Mouse (Mus musculus) heart, embryonic 10.5 days (tissue): ENCODE data around the gene Gm11146. TPM values are rescaled to one million over a fixed set of nuclear protein-coding genes. Genes with fewer than 3 reads are reported as not detected.

Source experiments
- DNase-seq: peaks from one replicate; pipeline ENCODE4 v3.0.0-alpha.2; 2017; ENCODE audit warnings: low spot score
- H3K27ac ChIP-seq: fragments of 300-500 bp; sonication (generic); 2 replicates; pipeline ENCODE4 v1.5.1; 2016; ENCODE audit warnings: mild to moderate bottlenecking
- H3K27me3 ChIP-seq: fragments of 300-500 bp; sonication (generic); 2 replicates; pipeline ENCODE4 v1.6.1; 2016; ENCODE audit warnings: mild to moderate bottlenecking; ENCODE audit not compliant: poor library complexity, insufficient read depth, severe bottlenecking
- H3K36me3 ChIP-seq: fragments of 300-500 bp; sonication (generic); 2 replicates; pipeline ENCODE4 v1.6.1; 2016; ENCODE audit warnings: mild to moderate bottlenecking, moderate library complexity
- H3K4me1 ChIP-seq: fragments of 300-500 bp; sonication (generic); 2 replicates; pipeline ENCODE4 v1.6.1; 2016; ENCODE audit warnings: mild to moderate bottlenecking
- H3K4me3 ChIP-seq: fragments of 300-500 bp; sonication (generic); 2 replicates; pipeline ENCODE4 v1.5.1; 2016; ENCODE audit warnings: mild to moderate bottlenecking, moderate library complexity
- H3K9me3 ChIP-seq: fragments of 300-500 bp; sonication (generic); 2 replicates; pipeline ENCODE4 v1.6.1; 2016; ENCODE audit warnings: mild to moderate bottlenecking, moderate library complexity
- WGBS: fragments of 180-500 bp; shearing (Covaris S2); methylation state at CpG from one replicate; pipeline ENCODE4 v1.1.7; 2016; 5-methylcytosine and 5-hydroxymethylcytosine counted together
- polyA plus RNA-seq: library from polyadenylated mRNA; unstranded; fragments of >200 nt; fragmentation: Nextera tagmentation; extraction: Ambion mirVana; gene quantifications from 2 replicates; pipeline ENCODE4 v1.2.1, GENCODE M21; 2016

Gm11146 gene
- polyA plus RNA-seq, 1 experiment from 2014 or later, result not detected

- H3K4me1 ChIP-seq, result peaks cover 5% of the 10 kb centered on the region; the same call in 1 of the 2 replicates
- H3K27ac ChIP-seq, result no peak overlapping the region
- no peak overlapping the region for H3K4me3 ChIP-seq
- 89% methylated on average over 5 of the region's 5 CpGs for WGBS
- DNase-seq, result no peak
- peaks cover 6% of the 10 kb centered on the region; the same call in 1 of the 2 replicates for H3K36me3 ChIP-seq
- no peaks in the 10 kb centered on the region for H3K27me3 ChIP-seq
- H3K9me3 ChIP-seq, result no peaks in the 10 kb centered on the region
These were observed 5.3 kb downstream of the Gm11146 start for GRCm38 (mm10) chr16:77596556-77596955.

GRCm38 (mm10) chr16:77595661-77596060, 6.2 kb downstream of the Gm11146 start:
- Histone ChIP-seq H3K27ac (no peak overlapping the region), H3K36me3 (peaks cover 6% of the 10 kb centered on the region; the same call in 1 of the 2 replicates), H3K9me3 (no peaks in the 10 kb centered on the region), H3K27me3 (no peaks in the 10 kb centered on the region), H3K4me1 (peaks cover 5% of the 10 kb centered on the region; the same call in 1 of the 2 replicates), H3K4me3 (no peak overlapping the region)
- DNase-seq, result no peak
- WGBS, result 89% methylated on average over 7 of the region's 7 CpGs

- H3K4me3 ChIP-seq, result no peak overlapping the region
- H3K27ac ChIP-seq, result no peak overlapping the region
- no peaks in the 10 kb centered on the region for H3K9me3 ChIP-seq
- H3K4me1 ChIP-seq, result peaks cover 5% of the 10 kb centered on the region; the same call in 1 of the 2 replicates
- peaks cover 5% of the 10 kb centered on the region; the same call in 1 of the 2 replicates for H3K36me3 ChIP-seq
- 75% methylated on average over 13 of the region's 13 CpGs for WGBS
- H3K27me3 ChIP-seq, result no peaks in the 10 kb centered on the region
- no peak for DNase-seq
These were observed 7.3 kb downstream of the Gm11146 start for GRCm38 (mm10) chr16:77594553-77594952.

DNA sequence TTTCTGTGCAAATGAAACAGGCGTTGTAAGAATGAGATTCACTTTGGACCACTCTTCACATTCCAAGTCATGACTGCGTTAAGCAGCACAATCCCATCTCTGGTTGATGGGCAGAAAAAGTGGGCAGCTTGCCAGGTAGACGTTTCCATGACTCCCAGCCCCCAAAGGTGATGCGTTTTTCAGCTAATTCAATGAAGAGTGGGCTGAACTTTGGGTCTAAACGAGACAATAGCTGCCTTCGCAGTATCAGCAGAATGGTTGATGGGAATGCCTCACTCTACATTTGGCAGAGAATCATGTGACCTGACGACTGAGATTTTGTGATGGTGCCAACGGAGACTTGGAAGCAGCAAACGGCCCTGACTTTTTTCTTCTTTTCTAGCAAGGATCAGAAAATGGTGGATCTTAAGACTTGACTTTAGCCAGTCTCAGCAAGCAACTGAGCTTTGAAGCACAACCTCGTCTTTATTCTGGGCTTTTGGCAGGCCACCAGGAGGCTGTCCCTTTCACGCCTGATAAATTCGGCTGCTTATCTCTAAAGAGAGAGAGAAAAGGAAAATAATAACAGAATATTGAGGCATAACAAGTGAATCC, 8.0 kb downstream of the Gm11146 start:
- no peak overlapping the region for H3K27ac ChIP-seq
- H3K36me3 ChIP-seq, result 0 out of 2 replicates have a peak, but pooled peaks cover 3% of the 10 kb centered on the region
- H3K27me3 ChIP-seq, result no peaks in the 10 kb centered on the region
- peaks cover 5% of the 10 kb centered on the region; the same call in 1 of the 2 replicates for H3K4me1 ChIP-seq
- DNase-seq, result no peak
- WGBS, result 49% methylated on average over 12 of the region's 12 CpGs
- H3K4me3 ChIP-seq, result no peak overlapping the region
- no peaks in the 10 kb centered on the region for H3K9me3 ChIP-seq

GRCm38 (mm10) chr16:77592986-77593385, 8.9 kb downstream of the Gm11146 start:
- no peaks in the 10 kb centered on the region for H3K27me3 ChIP-seq
- 0 out of 2 replicates have a peak, but pooled peaks cover 3% of the 10 kb centered on the region for H3K36me3 ChIP-seq
- peaks cover 5% of the 10 kb centered on the region; the same call in 1 of the 2 replicates for H3K4me1 ChIP-seq
- WGBS, result 84% methylated on average over 3 of the region's 3 CpGs
- H3K4me3 ChIP-seq, result no peak overlapping the region
- no peak for DNase-seq
- no peak overlapping the region for H3K27ac ChIP-seq
- H3K9me3 ChIP-seq, result no peaks in the 10 kb centered on the region

GRCm38 (mm10) chr16:77573036-77573435, 28.9 kb downstream of the Gm11146 start:
- 84% methylated on average over 5 of the region's 5 CpGs for WGBS
- Histone ChIP-seq H3K4me3 (no peak overlapping the region), H3K36me3 (peaks cover 4% of the 10 kb centered on the region; the same call in 1 of the 2 replicates), H3K4me1 (no peaks in the 10 kb centered on the region), H3K27ac (no peak overlapping the region), H3K9me3 (no peaks in the 10 kb centered on the region), H3K27me3 (no peaks in the 10 kb centered on the region)
- no peak for DNase-seq

DNA sequence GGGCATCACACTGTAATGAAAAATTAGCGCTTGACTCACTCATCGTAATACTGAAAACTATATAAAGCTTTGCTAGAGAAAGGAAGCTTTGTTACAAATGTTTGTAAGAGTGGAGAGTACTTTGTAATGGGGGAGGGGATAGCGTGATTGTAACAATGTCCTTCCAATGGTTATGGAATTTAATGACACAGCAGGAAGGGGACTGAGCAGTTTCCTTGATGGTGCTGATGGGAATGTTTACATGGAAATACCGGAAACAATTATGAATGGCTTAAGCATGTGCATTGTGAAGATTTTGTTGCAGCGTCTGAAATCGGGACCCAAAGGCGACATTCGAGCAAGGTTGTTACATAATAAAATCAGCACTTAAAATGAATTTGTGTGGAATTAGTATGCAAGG, 32.4 kb downstream of the Gm11146 start:
- DNase-seq, result no peak
- no peaks in the 10 kb centered on the region for H3K4me1 ChIP-seq
- H3K4me3 ChIP-seq, result no peak overlapping the region
- no peak overlapping the region for H3K27ac ChIP-seq
- 89% methylated on average over 8 of the region's 8 CpGs for WGBS
- H3K9me3 ChIP-seq, result no peaks in the 10 kb centered on the region
- H3K27me3 ChIP-seq, result no peaks in the 10 kb centered on the region
- H3K36me3 ChIP-seq, result peaks cover 4% of the 10 kb centered on the region; the same call in 1 of the 2 replicates

GRCm38 (mm10) chr16:77568384-77568783, 33.5 kb downstream of the Gm11146 start:
- H3K4me3 ChIP-seq, result no peak overlapping the region
- no peaks in the 10 kb centered on the region; the same call in 1 of the 2 replicates for H3K4me1 ChIP-seq
- no peaks in the 10 kb centered on the region for H3K9me3 ChIP-seq
- H3K27ac ChIP-seq, result no peak overlapping the region
- peaks cover 4% of the 10 kb centered on the region; the same call in 1 of the 2 replicates for H3K36me3 ChIP-seq
- WGBS, result 73% methylated on average over 3 of the region's 3 CpGs
- H3K27me3 ChIP-seq, result no peaks in the 10 kb centered on the region
- DNase-seq, result no peak

- DNase-seq, result no peak
These were observed 39.0 kb downstream of the Gm11146 start for GRCm38 (mm10) chr16:77562852-77563251.

GRCm38 (mm10) chr16:77556446-77557105, 45.3 kb downstream of the Gm11146 start:
- Histone ChIP-seq H3K9me3 (no peaks in the 10 kb centered on the region), H3K36me3 (no peaks in the 10 kb centered on the region; the same call in 1 of the 2 replicates), H3K27ac (no peak overlapping the region), H3K4me3 (no peak overlapping the region), H3K27me3 (no peaks in the 10 kb centered on the region), H3K4me1 (no peaks in the 10 kb centered on the region)
- DNase-seq, result no peak
- WGBS, result 87% methylated on average over 10 of the region's 10 CpGs

More at GRCm38 (mm10) chr16:77562852-77563251, 39.0 kb downstream of the Gm11146 start:
- no peak overlapping the region for H3K4me3 ChIP-seq
- H3K4me1 ChIP-seq, result no peaks in the 10 kb centered on the region; the same call in 1 of the 2 replicates
- 89% methylated on average over 3 of the region's 3 CpGs for WGBS
- H3K36me3 ChIP-seq, result no peaks in the 10 kb centered on the region
- H3K27me3 ChIP-seq, result no peaks in the 10 kb centered on the region
- H3K27ac ChIP-seq, result no peak overlapping the region
- H3K9me3 ChIP-seq, result no peaks in the 10 kb centered on the region

- no peak overlapping the region for H3K27ac ChIP-seq
- no peaks in the 10 kb centered on the region for H3K27me3 ChIP-seq
- no peak overlapping the region for H3K4me3 ChIP-seq
- DNase-seq, result no peak
- no peaks in the 10 kb centered on the region for H3K4me1 ChIP-seq
- WGBS, result 78% methylated on average over 3 of the region's 3 CpGs
- no peaks in the 10 kb centered on the region for H3K9me3 ChIP-seq
- H3K36me3 ChIP-seq, result no peaks in the 10 kb centered on the region
These were observed 50.8 kb downstream of the Gm11146 start for GRCm38 (mm10) chr16:77551051-77551450.
